In genomic region chr11:3997978-3998720, GRCm38 (mm10) we compare ENCODE assay signal across 8 mouse cellular contexts. TPM values are rescaled to one million over a fixed set of nuclear protein-coding genes. Genes with fewer than 3 reads are reported as not detected.
DNase-seq lines count a peak whose midpoint lies in the region; ATAC-seq and TF ChIP-seq lines count a peak whose summit lies in the region.

No protein-coding gene starts in this region.

- no peaks in the 10 kb centered on the region for H3K4me1 ChIP-seq in hindbrain, embryonic 14.5 days (replicated peaks; ENCODE audit: control insufficient read depth, insufficient read depth, low read length)
- H3K4me1 ChIP-seq in megakaryocyte, embryonic 14.5 days = peaks cover 17% of the 10 kb centered on the region

- H3K9ac ChIP-seq in hindbrain, embryonic 14.5 days = no peak overlapping the region

- 8% methylated on average over 66 of the region's 66 CpGs for WGBS in hindbrain, embryonic 14.5 days

- H3K4me3 ChIP-seq in layer of hippocampus, adult 2 months = peak overlapping the region; percentile 24; the same call in 1 of the 2 replicates
- H3K4me3 ChIP-seq in hindbrain, embryonic 14.5 days (replicated peaks; ENCODE audit: low read length) = peak overlapping the region; percentile 30
- H3K4me3 ChIP-seq in megakaryocyte, embryonic 14.5 days (replicated peaks) = peak overlapping the region; percentile 87

- no peak for TF ChIP-seq CTCF in layer of hippocampus, adult 2 months (conservative IDR thresholded peaks at IDR 0.05)

- peaks cover 52% of the 10 kb centered on the region for H3K27me3 ChIP-seq in hindbrain, embryonic 14.5 days (ENCODE audit: control insufficient read depth, insufficient read depth, low read length)
- peaks cover 55% of the 10 kb centered on the region for H3K27me3 ChIP-seq in megakaryocyte, embryonic 14.5 days (replicated peaks)

- H3K9me3 ChIP-seq in hindbrain, embryonic 14.5 days (ENCODE audit: control insufficient read depth, low read length) = no peaks in the 10 kb centered on the region
- H3K9me3 ChIP-seq in megakaryocyte, embryonic 14.5 days = peaks cover 19% of the 10 kb centered on the region

- no peak overlapping the region for H3K27ac ChIP-seq in layer of hippocampus, adult 2 months
- no peak overlapping the region for H3K27ac ChIP-seq in hindbrain, embryonic 14.5 days

- DNase-seq in layer of hippocampus, adult 2 months (ENCODE audit: low spot score in 2 of 2) = no peak
- DNase-seq in layer of hippocampus, adult 8-10 months (ENCODE audit: low spot score in 2 of 2) = no peak
- peak; percentile 46 for DNase-seq in embryo, embryonic 10 days (ENCODE audit: low spot score)
- DNase-seq in hindbrain, embryonic 14.5 days (ENCODE audit: low spot score) = peak; percentile 23
- no peak for DNase-seq in left cerebral cortex, adult 11 months (ENCODE audit: low spot score)
- no peak for DNase-seq in layer of hippocampus, adult 11-12 months (ENCODE audit: low spot score)
- no peak for DNase-seq in frontal cortex, adult 2 months (ENCODE audit: extremely low spot score in 1 of 2, low spot score in 1 of 2)

- H3K36me3 ChIP-seq in hindbrain, embryonic 14.5 days (replicated peaks; ENCODE audit: control insufficient read depth, insufficient read depth) = no peaks in the 10 kb centered on the region
- no peaks in the 10 kb centered on the region for H3K36me3 ChIP-seq in megakaryocyte, embryonic 14.5 days (replicated peaks; ENCODE audit: low read length)

- no peak; the same call in 1 of the 2 replicates for ATAC-seq in hindbrain, embryonic 14.5 days (ENCODE audit: low FRiP score)

- H3K4me2 ChIP-seq in hindbrain, embryonic 14.5 days (replicated peaks) = peak overlapping the region; percentile 46

RNA-seq across cellular contexts. Expression of gene Gal3st1, which starts 14.7 kb away (rescaled TPM):
- total RNA-seq in layer of hippocampus, adult 2 months (2021) = 1 to 10 TPM; 8.5 to 9.8 TPM
- 10 to 100 TPM in 3 of 4 experiments, 1 to 10 TPM in 1; 9.3 to 10.9 (median 10.6) TPM for total RNA-seq in layer of hippocampus, adult 8-10 months (2022)
- 8.1 and 9.1 TPM in 2 replicates for polyA plus RNA-seq in hindbrain, embryonic 14.5 days (2014; fragmentation: Nextera tagmentation; extraction: Ambion mirVana)
- polyA plus RNA-seq in megakaryocyte, embryonic 14.5 days (2012; ENCODE audit: insufficient read depth, low replicate concordance) = not detected in 2 replicates
- polyA plus RNA-seq in frontal cortex, adult 2 months (2012; rRNA removed) = 25.5 and 26.8 TPM in 2 replicates

RNA-seq across cellular contexts. Expression of gene 4930556J24Rik, which starts 21.6 kb away (rescaled TPM):
- not detected for total RNA-seq in layer of hippocampus, adult 2 months (2021)
- total RNA-seq in layer of hippocampus, adult 8-10 months (2022) = under 1 TPM in 2 of 4 experiments, not detected in 2; 0.36 to 0.72 TPM
- polyA plus RNA-seq in hindbrain, embryonic 14.5 days (2014; fragmentation: Nextera tagmentation; extraction: Ambion mirVana) = 0.23 TPM in 2 replicates
- polyA plus RNA-seq in megakaryocyte, embryonic 14.5 days (2012; ENCODE audit: insufficient read depth, low replicate concordance) = not detected in 2 replicates
- 0.06 TPM in 1 of 2 replicates, not detected in the other for polyA plus RNA-seq in frontal cortex, adult 2 months (2012; rRNA removed)

RNA-seq across cellular contexts. Expression of gene Sec14l4, which starts 33.1 kb away (rescaled TPM):
- total RNA-seq in layer of hippocampus, adult 2 months (2021) = under 1 TPM; 0.17 to 0.64 TPM
- total RNA-seq in layer of hippocampus, adult 8-10 months (2022) = under 1 TPM; 0.25 to 0.76 (median 0.52) TPM
- polyA plus RNA-seq in hindbrain, embryonic 14.5 days (2014; fragmentation: Nextera tagmentation; extraction: Ambion mirVana) = not detected in 2 replicates
- polyA plus RNA-seq in megakaryocyte, embryonic 14.5 days (2012; ENCODE audit: insufficient read depth, low replicate concordance) = not detected in 2 replicates
- polyA plus RNA-seq in frontal cortex, adult 2 months (2012; rRNA removed) = 0.08 and 0.30 TPM in 2 replicates

RNA-seq across cellular contexts. Expression of gene Pes1, which starts 34.4 kb away (rescaled TPM):
- total RNA-seq in layer of hippocampus, adult 2 months (2021) = 10 to 100 TPM; 34.8 to 40.5 TPM
- total RNA-seq in layer of hippocampus, adult 8-10 months (2022) = 10 to 100 TPM; 36.4 to 50.9 (median 43.0) TPM
- 45.1 and 48.0 TPM in 2 replicates for polyA plus RNA-seq in hindbrain, embryonic 14.5 days (2014; fragmentation: Nextera tagmentation; extraction: Ambion mirVana)
- polyA plus RNA-seq in megakaryocyte, embryonic 14.5 days (2012; ENCODE audit: insufficient read depth, low replicate concordance) = 8.1 and 39.9 TPM in 2 replicates
- 34.4 and 36.9 TPM in 2 replicates for polyA plus RNA-seq in frontal cortex, adult 2 months (2012; rRNA removed)

Comparison
In these comparisons a context has a peak if more than half of its experiments do, and no peak if none do; other contexts are left out.
1. DNase-seq: peak in embryo, embryonic 10 days (single experiment) and hindbrain, embryonic 14.5 days (single experiment); none in layer of hippocampus, adult 2 months (0 of 2), layer of hippocampus, adult 8-10 months (0 of 2), left cerebral cortex, adult 11 months (single experiment), layer of hippocampus, adult 11-12 months (single experiment) and frontal cortex, adult 2 months (0 of 2).
2. H3K4me3 ChIP-seq: peak in every context shown above with its lines; median percentile 87 in megakaryocyte, embryonic 14.5 days; 30 in hindbrain, embryonic 14.5 days; 24 in layer of hippocampus, adult 2 months.